Mouse (Mus musculus) megakaryocyte, embryonic 14.5 days (primary cell): Measurements from ENCODE around the gene Clec4e. TPM values are rescaled to one million over a fixed set of nuclear protein-coding genes. Genes with fewer than 3 reads are reported as not detected.
"Not testable (repeated sequence)": the region's sequence is repeated elsewhere in the genome, so short reads cannot be mapped to it uniquely, and the experiment has no call there.

Experiments used
- H3K27me3 ChIP-seq: replicated peaks from 2 replicates; pipeline ENCODE3; 2012; ENCODE audit warnings: inconsistent platforms
- H3K36me3 ChIP-seq: replicated peaks from 2 replicates; pipeline ENCODE3; 2012; ENCODE audit warnings: low read length, inconsistent platforms, mixed read lengths
- H3K4me1 ChIP-seq: 2 replicates; pipeline ENCODE4 v1.6.1; 2012; ENCODE audit warnings: inconsistent platforms
- H3K4me3 ChIP-seq: replicated peaks from 2 replicates; pipeline ENCODE3; 2012; ENCODE audit warnings: moderate library complexity, mild to moderate bottlenecking, inconsistent platforms
- H3K9me3 ChIP-seq: 2 replicates; pipeline ENCODE4 v1.6.1; 2012; ENCODE audit warnings: inconsistent platforms
- FLI1 ChIP-seq: IDR thresholded peaks from 2 replicates; pipeline ENCODE4 v1.6.1; 2012; ENCODE audit warnings: low read length, inconsistent platforms, mixed read lengths
- GATA1 ChIP-seq: IDR thresholded peaks from 3 replicates; pipeline ENCODE4 v1.6.1; 2012; ENCODE audit warnings: mixed read lengths, low read length, inconsistent platforms, borderline replicate concordance
- polyA plus RNA-seq: library from polyadenylated mRNA; stranded (reverse); fragments of >175 nt; gene quantifications from 2 replicates; pipeline ENCODE4 v1.2.3, GENCODE M21; 2012; ENCODE audit warnings: low replicate concordance; ENCODE audit not compliant: insufficient read depth

Clec4e gene
- 1.0 TPM in 1 of 2 replicates, not detected in the other for polyA plus RNA-seq

- Histone ChIP-seq H3K4me3 (peak within 1 kb of the TSS; percentile 85), H3K36me3 (no peaks in the 10 kb centered on the region), H3K9me3 (no peaks in the 10 kb centered on the region), H3K27me3 (no peaks in the 10 kb centered on the region), H3K4me1 (peaks cover 79% of the 10 kb centered on the region)
- no peak for TF ChIP-seq FLI1
- TF ChIP-seq GATA1, result no peak
Observed at GRCm38 (mm10) chr6:123289753-123290152, at the start of gene Clec4e. Clec4e (minus strand) TSS chr6:123289870.

DNA sequence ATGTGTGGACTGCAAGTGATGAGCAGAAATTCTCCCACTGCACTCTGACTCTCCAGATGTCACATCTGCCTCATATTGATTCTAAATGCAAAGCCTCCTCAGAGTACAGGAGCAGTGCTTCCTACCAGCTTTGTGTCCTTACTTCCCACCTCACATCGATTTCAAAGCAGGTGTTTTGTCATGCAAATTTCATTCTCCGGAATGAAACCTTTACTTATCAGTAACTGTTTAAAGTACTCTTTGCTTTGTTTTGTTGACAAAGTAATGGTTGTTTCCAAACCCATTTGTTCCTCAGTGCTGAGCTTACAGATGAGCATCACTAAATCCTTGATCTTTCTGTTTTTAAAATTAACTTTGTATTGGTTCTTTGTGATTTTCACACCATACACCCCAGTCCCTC lies 42.8 kb upstream of the Clec4e start:
- Histone ChIP-seq H3K4me3 (no peak overlapping the region), H3K36me3 (no peaks in the 10 kb centered on the region), H3K27me3 (no peaks in the 10 kb centered on the region), H3K9me3 (no peaks in the 10 kb centered on the region), H3K4me1 (peaks cover 3% of the 10 kb centered on the region; the same call in 1 of the 2 replicates)
- no peak for TF ChIP-seq GATA1
- TF ChIP-seq FLI1, result no peak

DNA sequence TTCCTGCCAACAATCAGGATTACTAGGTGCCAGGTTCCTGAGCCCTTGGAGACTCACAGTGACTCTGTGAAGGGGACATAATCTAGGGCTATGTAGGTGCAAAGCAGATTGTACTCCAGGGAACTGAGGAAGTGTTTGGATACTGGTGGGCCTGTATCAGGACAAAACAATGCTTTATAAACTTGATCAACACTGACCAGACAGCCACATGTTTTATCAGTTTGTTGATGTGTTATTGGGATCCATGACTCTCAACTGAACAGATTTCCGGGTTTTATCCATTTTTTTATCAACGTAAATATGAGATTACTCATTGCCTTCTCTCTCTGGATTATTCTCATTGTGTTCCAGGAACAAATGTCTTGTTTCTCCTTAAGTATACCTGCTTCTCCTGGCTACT lies 18.4 kb upstream of the Clec4e start, which contains the start of gene Vmn2r19:
Vmn2r19 (plus strand) TSS at position 301 of the 400 bp plus-strand sequence.
- Histone ChIP-seq H3K4me1 (peaks cover 4% of the 10 kb centered on the region; the same call in 1 of the 2 replicates), H3K36me3 (no peaks in the 10 kb centered on the region), H3K27me3 (no peaks in the 10 kb centered on the region), H3K9me3 (no peaks in the 10 kb centered on the region), H3K4me3 (no peak within 1 kb of the TSS)
- TF ChIP-seq GATA1 (no peak), FLI1 (no peak)

- not testable (repeated sequence) for H3K9me3 ChIP-seq, H3K27me3 ChIP-seq, H3K36me3 ChIP-seq, H3K4me3 ChIP-seq
- H3K4me1 ChIP-seq, result peaks cover 15% of the 10 kb centered on the region
Observed at GRCm38 (mm10) chr6:123306315-123306714, 16.6 kb upstream of the Clec4e start.

DNA sequence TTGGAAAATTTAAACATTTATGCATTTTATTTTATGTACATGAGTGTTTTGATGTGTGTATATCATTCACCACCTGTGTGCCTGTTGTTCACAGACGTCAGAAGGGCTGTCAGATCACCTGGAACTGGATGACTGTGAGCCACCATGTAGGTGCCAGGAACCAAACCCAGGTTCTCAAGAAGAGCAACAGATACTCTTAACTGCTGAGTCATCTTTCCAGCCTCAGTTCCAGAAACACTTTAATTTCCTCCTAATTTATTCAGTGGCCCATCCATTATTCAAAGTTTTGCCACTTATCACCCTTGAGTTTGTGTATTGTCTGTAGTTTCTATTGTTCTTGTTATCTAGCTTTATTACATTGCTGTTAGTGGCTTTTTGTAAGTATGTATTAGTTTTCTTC lies 7.0 kb upstream of the Clec4e start:
- Histone ChIP-seq H3K4me1 (peaks cover 37% of the 10 kb centered on the region), H3K4me3 (no peak overlapping the region), H3K27me3 (no peaks in the 10 kb centered on the region), H3K9me3 (peaks cover 3% of the 10 kb centered on the region; the same call in 1 of the 2 replicates), H3K36me3 (no peaks in the 10 kb centered on the region)
- no peak for TF ChIP-seq GATA1
- TF ChIP-seq FLI1, result no peak

DNA sequence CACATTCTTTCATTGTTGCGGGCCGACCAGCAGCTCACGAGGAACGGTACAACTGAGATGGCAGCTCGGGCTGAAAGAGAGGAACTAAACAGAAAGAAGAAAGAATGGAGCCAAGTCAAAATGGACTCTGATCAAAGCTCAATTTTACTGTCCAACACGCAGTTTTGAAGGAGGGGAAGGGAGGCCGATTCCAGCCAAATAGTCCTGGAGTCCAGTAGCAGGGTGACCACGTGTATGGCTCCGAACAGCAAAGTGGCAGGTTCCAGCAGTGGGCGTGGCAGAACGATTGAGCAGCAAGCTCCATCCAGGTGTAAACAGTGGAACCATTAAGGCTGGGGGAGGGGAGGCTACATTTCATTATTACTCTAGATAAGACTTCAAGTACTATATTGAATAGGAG lies 3.8 kb upstream of the Clec4e start:
- H3K4me1 ChIP-seq, result peaks cover 63% of the 10 kb centered on the region
- H3K4me3 ChIP-seq, H3K27me3 ChIP-seq, H3K36me3 ChIP-seq, H3K9me3 ChIP-seq: not testable (repeated sequence)

DNA sequence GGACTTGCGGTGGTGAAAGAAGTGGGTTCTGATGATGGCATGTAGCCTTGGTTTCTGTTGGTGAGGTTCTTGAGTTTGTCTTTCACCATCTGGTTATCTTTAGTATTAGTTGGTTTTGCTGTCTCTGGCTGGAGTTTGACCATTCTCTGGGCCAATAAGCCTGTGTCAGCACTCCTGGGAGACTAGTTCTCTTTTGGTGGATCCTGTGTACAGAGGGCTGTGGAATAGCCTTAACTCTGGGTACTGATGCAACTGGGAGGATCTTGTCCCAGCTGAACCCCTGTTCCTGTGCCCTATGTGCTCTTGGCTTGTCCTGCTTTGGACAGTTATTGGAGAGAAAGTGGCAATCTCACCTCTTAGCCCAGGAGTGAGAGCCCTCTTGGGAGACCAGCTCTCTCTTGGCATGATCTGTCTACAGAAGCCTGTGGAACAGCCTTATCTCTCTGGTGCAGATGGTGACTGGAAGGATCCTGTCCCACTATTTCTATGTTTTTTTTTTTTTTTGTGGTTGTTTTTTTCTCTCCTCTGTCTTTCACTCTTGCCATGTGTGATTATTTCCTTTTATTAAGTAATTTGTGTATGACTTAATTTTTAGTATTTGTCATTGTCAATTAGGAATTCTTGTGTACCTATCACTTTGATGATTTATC lies 3.2 kb upstream of the Clec4e start:
- Histone ChIP-seq H3K4me1 (peaks cover 69% of the 10 kb centered on the region), H3K4me3 (peak overlapping the region; percentile 80)

DNA sequence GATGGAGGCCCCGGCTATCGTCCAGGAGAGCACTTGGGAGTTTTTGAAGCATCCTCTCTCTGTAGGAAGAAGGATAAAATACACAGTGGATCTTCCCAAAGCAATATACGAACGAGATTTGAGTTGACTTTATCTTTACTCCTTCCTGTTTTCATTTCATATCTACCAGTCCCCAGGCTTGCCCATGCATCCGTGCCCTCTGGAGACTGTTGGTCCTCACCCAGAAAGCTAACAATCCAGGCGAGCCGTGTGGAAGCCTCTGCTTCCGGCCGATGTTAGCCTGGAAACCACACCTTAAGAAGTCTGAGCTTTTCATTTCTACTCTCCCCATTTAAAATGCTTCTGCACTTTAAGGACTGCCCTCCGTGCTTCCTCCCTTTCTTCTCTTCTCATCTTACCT lies 739 bp downstream of the Clec4e start:
- Histone ChIP-seq H3K4me1 (peaks cover 84% of the 10 kb centered on the region), H3K27me3 (no peaks in the 10 kb centered on the region), H3K36me3 (peaks cover 5% of the 10 kb centered on the region), H3K4me3 (peak overlapping the region; percentile 85), H3K9me3 (no peaks in the 10 kb centered on the region)
- TF ChIP-seq GATA1 (no peak; the same call in 2 of the 3 replicates), FLI1 (0 out of 2 replicates have a peak, but pooled peaks have one; percentile 27)

More for the DNA sequence above, 3.2 kb upstream of the Clec4e start:
- TF ChIP-seq GATA1 (peak; percentile 40; the same call in 1 of the 3 replicates), FLI1 (no peak)
- Histone ChIP-seq H3K36me3 (no peaks in the 10 kb centered on the region), H3K9me3 (no peaks in the 10 kb centered on the region), H3K27me3 (no peaks in the 10 kb centered on the region)

DNA sequence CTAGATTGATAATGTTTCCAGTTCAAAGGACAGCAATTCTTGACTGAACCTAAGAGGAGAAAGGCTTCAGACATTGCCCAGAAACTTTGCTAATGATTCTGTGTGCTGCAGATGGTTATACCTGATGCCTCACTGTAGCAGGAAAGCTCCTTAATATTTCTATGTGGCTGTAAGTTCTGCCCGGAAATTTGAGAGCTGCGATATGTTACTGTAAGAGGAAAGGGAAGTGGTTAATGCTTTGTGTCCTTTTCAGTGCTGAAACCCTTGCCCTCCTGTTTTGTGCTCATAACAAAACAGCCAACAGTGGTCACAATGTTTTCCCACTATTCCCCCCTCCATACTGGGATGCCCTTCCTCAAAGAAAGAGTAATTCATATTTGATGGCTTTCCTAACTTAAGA lies 3.4 kb downstream of the Clec4e start:
- H3K4me1 ChIP-seq, result peaks cover 73% of the 10 kb centered on the region
- peaks cover 23% of the 10 kb centered on the region for H3K36me3 ChIP-seq
- H3K27me3 ChIP-seq, result no peaks in the 10 kb centered on the region
- TF ChIP-seq GATA1, result no peak; the same call in 2 of the 3 replicates
- TF ChIP-seq FLI1, result no peak
- peak overlapping the region; percentile 33 for H3K4me3 ChIP-seq
- no peaks in the 10 kb centered on the region for H3K9me3 ChIP-seq

DNA sequence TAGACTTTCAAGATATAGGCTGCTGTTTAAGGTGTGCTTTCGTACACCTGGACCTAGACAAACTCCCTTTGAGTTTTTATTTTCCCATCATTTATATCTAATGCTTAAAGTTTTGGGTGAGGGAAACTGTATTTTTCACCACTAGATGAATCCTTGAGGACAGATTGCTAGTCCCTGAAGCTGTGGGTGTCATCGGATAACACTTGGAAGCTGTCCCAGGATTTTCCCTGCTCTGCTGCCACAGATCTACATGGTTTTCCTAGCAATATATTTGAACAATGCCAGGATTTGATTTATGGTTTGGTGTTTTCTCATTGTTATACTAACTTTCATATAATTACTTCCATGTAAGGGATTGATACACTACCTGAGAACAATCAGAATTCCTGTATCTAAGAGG lies 10.2 kb downstream of the Clec4e start:
- Histone ChIP-seq H3K27me3 (no peaks in the 10 kb centered on the region), H3K9me3 (no peaks in the 10 kb centered on the region)
- TF ChIP-seq GATA1 (no peak), FLI1 (no peak)

DNA sequence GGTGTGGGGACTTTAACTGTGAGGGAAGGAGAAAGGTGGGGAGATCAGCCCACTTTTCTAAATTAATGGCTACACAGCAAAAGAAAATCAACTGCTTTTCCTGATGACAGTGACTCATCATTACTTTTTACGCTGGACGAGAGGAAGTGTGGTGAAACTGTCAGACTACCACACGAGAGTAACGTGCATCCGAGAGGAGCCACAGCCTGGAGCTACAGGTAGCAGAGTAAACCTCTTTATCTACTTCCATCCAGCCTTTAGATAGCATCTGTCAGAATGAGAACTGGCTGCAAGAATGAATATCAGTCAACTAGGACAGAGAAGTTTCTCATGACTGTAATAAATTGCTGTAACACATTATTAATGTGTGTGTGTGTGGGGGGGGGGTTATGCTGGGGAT lies 22.7 kb downstream of the Clec4e start:
- no peak for TF ChIP-seq FLI1
- 0 out of 3 replicates have a peak, but pooled peaks have one; percentile 7 for TF ChIP-seq GATA1
- Histone ChIP-seq H3K9me3 (0 out of 2 replicates have a peak, but pooled peaks cover 2% of the 10 kb centered on the region), H3K4me3 (peak overlapping the region; percentile 86), H3K27me3 (no peaks in the 10 kb centered on the region), H3K4me1 (peaks cover 52% of the 10 kb centered on the region), H3K36me3 (peaks cover 35% of the 10 kb centered on the region)

More for the DNA sequence above, 10.2 kb downstream of the Clec4e start:
- Histone ChIP-seq H3K36me3 (peaks cover 30% of the 10 kb centered on the region), H3K4me1 (peaks cover 8% of the 10 kb centered on the region), H3K4me3 (no peak overlapping the region)
